Mouse (Mus musculus): ENCODE measurements around the gene Cse1l. TPM values are rescaled to one million over a fixed set of nuclear protein-coding genes. Genes with fewer than 3 reads are reported as not detected.

Cse1l gene
- polyA plus RNA-seq, 1 experiment from 2014 or later, result 135 TPM

GRCm38 (mm10) chr2:166990861-166991260 lies 85.0 kb downstream of the Cse1l start:
- Histone ChIP-seq H3K9me3 (ENCODE audit: low read length) (no peaks in the 10 kb centered on the region), H3K36me3 (ENCODE audit: insufficient read depth, low read length) (no peaks in the 10 kb centered on the region), H3K27ac (ENCODE audit: low read length) (no peak overlapping the region), H3K4me2 (replicated peaks; ENCODE audit: low read depth, low read length) (no peak overlapping the region), H3K4me1 (ENCODE audit: insufficient read depth, low read length) (peaks cover 41% of the 10 kb centered on the region), H3K27me3 (ENCODE audit: insufficient read depth, low read length) (no peaks in the 10 kb centered on the region), H3K9ac (replicated peaks; ENCODE audit: low read length) (no peak overlapping the region), H3K4me3 (ENCODE audit: low read length) (no peak overlapping the region)
- no peak for ATAC-seq (ENCODE audit: low FRiP score, low TSS enrichment)
- 78% methylated on average over 7 of the region's 7 CpGs for WGBS

GRCm38 (mm10) chr2:166991945-166992344 lies 86.1 kb downstream of the Cse1l start:
- Histone ChIP-seq H3K27ac (ENCODE audit: low read length) (no peak overlapping the region), H3K4me2 (replicated peaks; ENCODE audit: low read depth, low read length) (no peak overlapping the region), H3K4me3 (ENCODE audit: low read length) (no peak overlapping the region), H3K9me3 (ENCODE audit: low read length) (no peaks in the 10 kb centered on the region), H3K4me1 (ENCODE audit: insufficient read depth, low read length) (peaks cover 45% of the 10 kb centered on the region), H3K9ac (replicated peaks; ENCODE audit: low read length) (no peak overlapping the region), H3K27me3 (ENCODE audit: insufficient read depth, low read length) (no peaks in the 10 kb centered on the region), H3K36me3 (ENCODE audit: insufficient read depth, low read length) (no peaks in the 10 kb centered on the region)
- ATAC-seq (ENCODE audit: low FRiP score, low TSS enrichment), result no peak

DNA sequence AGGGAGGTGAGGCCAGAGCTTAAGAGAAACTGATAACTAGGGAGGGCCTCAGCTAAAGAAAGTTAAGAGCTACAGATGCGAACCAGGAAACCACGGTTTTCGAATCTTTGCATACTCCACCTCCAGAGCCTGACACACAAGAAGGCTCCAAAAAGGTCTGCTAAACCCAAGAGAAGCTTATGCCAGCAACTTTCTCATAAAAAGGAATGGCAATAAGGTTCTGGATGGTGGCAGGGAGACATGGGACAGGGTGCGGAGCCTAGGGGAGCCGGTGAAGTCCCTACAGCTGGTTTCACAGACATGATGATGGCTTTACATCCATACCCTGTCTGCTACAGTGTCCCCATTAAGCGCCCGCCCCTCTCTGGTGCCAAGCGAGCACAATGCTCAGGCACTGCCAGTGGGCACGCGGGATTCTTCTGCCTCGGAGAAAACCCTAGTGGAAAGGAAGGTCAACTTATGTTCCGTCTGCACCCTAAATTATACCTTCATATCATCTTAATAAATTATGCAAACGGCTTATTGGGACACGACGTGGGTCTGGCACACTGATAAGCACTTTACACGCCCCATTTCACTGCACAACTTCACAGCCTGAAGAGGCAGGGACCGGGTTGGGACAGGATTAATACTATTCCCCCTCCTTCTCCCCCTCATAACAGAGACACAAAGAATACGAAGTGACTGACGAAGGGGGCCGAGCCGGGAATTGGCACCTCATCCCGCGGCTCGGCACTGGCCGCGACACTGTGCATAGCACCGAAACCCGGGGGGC lies 89.4 kb downstream of the Cse1l start:
- peak; percentile 3; the same call in 1 of the 2 replicates for ATAC-seq (ENCODE audit: low FRiP score, low TSS enrichment)
- no peaks in the 10 kb centered on the region for H3K27me3 ChIP-seq (ENCODE audit: insufficient read depth, low read length)
- H3K9ac ChIP-seq (replicated peaks; ENCODE audit: low read length), result peak overlapping the region; percentile 98

More for the DNA sequence above, 89.4 kb downstream of the Cse1l start:
- Histone ChIP-seq H3K4me1 (ENCODE audit: insufficient read depth, low read length) (peaks cover 41% of the 10 kb centered on the region), H3K27ac (ENCODE audit: low read length) (peak overlapping the region; percentile 96), H3K9me3 (ENCODE audit: low read length) (no peaks in the 10 kb centered on the region), H3K4me2 (replicated peaks; ENCODE audit: low read depth, low read length) (peak overlapping the region; percentile 75), H3K4me3 (ENCODE audit: low read length) (peak overlapping the region; percentile 96), H3K36me3 (ENCODE audit: insufficient read depth, low read length) (no peaks in the 10 kb centered on the region)
- 1% methylated on average over 28 of the region's 28 CpGs for whole genome bisulfite sequencing

Other genes with a start within 250 kb of the Cse1l start
- 15.7 and 17.8 TPM in 2 replicates for gene Prex1, start 192.2 kb upstream of the Cse1l start, polyA plus RNA-seq (2015; fragmentation: Nextera tagmentation; extraction: Ambion mirVana)
- 7.8 and 8.2 TPM in 2 replicates for gene Trp53rkb, start 113.5 kb upstream of the Cse1l start, polyA plus RNA-seq (2015; fragmentation: Nextera tagmentation; extraction: Ambion mirVana)
- 4.6 and 4.9 TPM in 2 replicates for gene Arfgef2, start 100.5 kb upstream of the Cse1l start, polyA plus RNA-seq (2015; fragmentation: Nextera tagmentation; extraction: Ambion mirVana)
- gene Stau1, start 90.3 kb downstream of the Cse1l start, polyA plus RNA-seq (2015; fragmentation: Nextera tagmentation; extraction: Ambion mirVana), result 92.0 and 98.8 TPM in 2 replicates
- 57.6 and 59.2 TPM in 2 replicates for gene Ddx27, start 109.2 kb downstream of the Cse1l start, polyA plus RNA-seq (2015; fragmentation: Nextera tagmentation; extraction: Ambion mirVana)
- gene Znfx1, start 157.0 kb downstream of the Cse1l start, polyA plus RNA-seq (2015; fragmentation: Nextera tagmentation; extraction: Ambion mirVana), result 11.8 TPM in 2 replicates